Mouse (Mus musculus) forebrain, embryonic 16.5 days (tissue): ENCODE results near the gene Slc39a2. TPM values are rescaled to one million over a fixed set of nuclear protein-coding genes. Genes with fewer than 3 reads are reported as not detected.

ENCODE experiments used
- ATAC-seq: fragments of 200-750 bp; cut with Nextera tagmentation; 2 replicates; pipeline ENCODE4 v1.8.0; 2017; ENCODE audit warnings: mild to moderate bottlenecking, moderate library complexity
- H3K27ac ChIP-seq: fragments of 300-500 bp; sonication (generic); 2 replicates; pipeline ENCODE4 v1.5.1; 2014; ENCODE audit warnings: low read length, control low read depth
- H3K27me3 ChIP-seq: fragments of 300-500 bp; sonication (generic); replicated peaks from 2 replicates; pipeline ENCODE4 v1.6.1; 2014; ENCODE audit warnings: low read length; ENCODE audit not compliant: control insufficient read depth, insufficient read depth
- H3K36me3 ChIP-seq: fragments of 300-500 bp; sonication (generic); 2 replicates; pipeline ENCODE4 v1.6.1; 2014; ENCODE audit not compliant: control insufficient read depth, insufficient read depth
- H3K4me1 ChIP-seq: fragments of 300-500 bp; sonication (generic); replicated peaks from 2 replicates; pipeline ENCODE4 v1.6.1; 2014; ENCODE audit warnings: low read length; ENCODE audit not compliant: control insufficient read depth, insufficient read depth
- H3K4me2 ChIP-seq: fragments of 300-500 bp; sonication (generic); 2 replicates; pipeline ENCODE4 v1.6.1; 2014; ENCODE audit warnings: mild to moderate bottlenecking, low read length, control low read depth
- H3K4me3 ChIP-seq: fragments of 300-500 bp; sonication (generic); replicated peaks from 2 replicates; pipeline ENCODE4 v1.5.1; 2014; ENCODE audit warnings: mild to moderate bottlenecking, low read length, control low read depth
- H3K9ac ChIP-seq: fragments of 300-500 bp; sonication (generic); replicated peaks from 2 replicates; pipeline ENCODE4 v1.6.1; 2014; ENCODE audit warnings: low read depth, low read length, control low read depth
- H3K9me3 ChIP-seq: fragments of 300-500 bp; sonication (generic); 2 replicates; pipeline ENCODE4 v1.6.1; 2016; ENCODE audit warnings: low read length; ENCODE audit not compliant: control insufficient read depth
- WGBS: fragments of 180-500 bp; shearing (Covaris S2); extraction: QIAGEN DNeasy Blood & Tissue Kit; methylation state at CpG from one replicate; pipeline ENCODE4 v1.1.7; 2014; 5-methylcytosine and 5-hydroxymethylcytosine counted together
- polyA plus RNA-seq: library from polyadenylated mRNA; unstranded; fragments of >200 nt; fragmentation: Nextera tagmentation; extraction: Ambion mirVana; gene quantifications from 2 replicates; pipeline ENCODE4 v1.2.1, GENCODE M21; 2015

Gene Slc39a2
- polyA plus RNA-seq, 1 experiment from 2014 or later, result 2.6 TPM

DNA sequence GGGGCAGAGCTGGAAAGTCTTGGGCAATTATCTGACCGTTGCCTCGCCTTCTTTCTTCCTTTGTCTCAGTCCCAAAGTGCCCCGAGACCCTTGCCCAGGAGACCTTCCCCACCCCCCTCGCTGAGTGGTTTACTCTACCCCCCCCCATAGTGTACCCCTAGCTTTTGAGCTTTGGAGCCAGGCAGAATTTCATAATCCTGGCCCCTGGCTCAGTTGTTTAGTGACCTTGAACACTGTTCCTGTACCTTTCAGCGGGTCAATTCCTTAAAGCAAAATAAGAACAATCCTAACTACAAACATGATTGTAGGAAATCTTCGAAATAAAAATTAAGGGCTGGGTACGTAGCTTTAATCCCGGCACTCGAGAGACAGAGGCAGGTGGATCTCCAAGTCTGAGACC is 48.9 kb downstream of the Slc39a2 start:
- H3K27me3 ChIP-seq, result no peaks in the 10 kb centered on the region
- ATAC-seq, result no peak
- 56% methylated on average over 9 of the region's 9 CpGs for WGBS
- H3K4me3 ChIP-seq, result no peak overlapping the region
- no peaks in the 10 kb centered on the region for H3K4me1 ChIP-seq
- no peak overlapping the region for H3K9ac ChIP-seq
- no peaks in the 10 kb centered on the region for H3K36me3 ChIP-seq
- no peak overlapping the region for H3K27ac ChIP-seq
- no peaks in the 10 kb centered on the region for H3K9me3 ChIP-seq
- no peak overlapping the region for H3K4me2 ChIP-seq

GRCm38 (mm10) chr14:51942236-51942635 is 49.5 kb downstream of the Slc39a2 start:
- no peak overlapping the region for H3K9ac ChIP-seq
- ATAC-seq, result no peak
- H3K4me2 ChIP-seq, result no peak overlapping the region
- no peaks in the 10 kb centered on the region for H3K4me1 ChIP-seq
- H3K27ac ChIP-seq, result no peak overlapping the region
- no peaks in the 10 kb centered on the region for H3K36me3 ChIP-seq
- no peaks in the 10 kb centered on the region for H3K9me3 ChIP-seq
- H3K27me3 ChIP-seq, result no peaks in the 10 kb centered on the region
- 72% methylated on average over 7 of the region's 7 CpGs for WGBS
- no peak overlapping the region for H3K4me3 ChIP-seq

DNA sequence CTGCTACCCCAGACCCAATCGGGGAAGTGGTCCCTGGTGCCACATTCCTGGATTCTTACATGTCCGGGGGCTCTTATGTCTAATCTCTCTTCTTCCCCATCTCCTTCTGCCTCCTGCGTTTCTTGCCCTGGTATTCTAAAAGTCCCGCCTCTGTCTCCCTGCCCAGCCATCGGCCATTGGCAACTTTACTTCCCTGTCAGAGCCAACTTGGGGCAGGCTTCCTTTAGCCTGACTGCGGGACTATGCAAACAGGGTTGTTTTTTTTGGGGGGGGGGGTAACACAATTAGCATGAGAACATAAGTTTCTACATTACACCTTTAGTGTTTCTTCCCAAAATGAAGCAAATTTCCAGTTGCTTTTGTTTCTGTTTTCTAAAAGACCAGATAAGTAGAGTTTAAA is 50.6 kb downstream of the Slc39a2 start:
- H3K27me3 ChIP-seq, result no peaks in the 10 kb centered on the region
- no peak overlapping the region for H3K4me3 ChIP-seq
- H3K4me2 ChIP-seq, result no peak overlapping the region
- no peaks in the 10 kb centered on the region for H3K9me3 ChIP-seq
- no peaks in the 10 kb centered on the region for H3K36me3 ChIP-seq
- H3K9ac ChIP-seq, result no peak overlapping the region
- H3K4me1 ChIP-seq, result no peaks in the 10 kb centered on the region
- ATAC-seq, result no peak
- WGBS, result 84% methylated on average over 6 of the region's 6 CpGs
- no peak overlapping the region for H3K27ac ChIP-seq

Other genes with a start within 250 kb of the Slc39a2 start
- gene Gm17079, start 197.4 kb upstream of the Slc39a2 start, polyA plus RNA-seq, result not detected in 2 replicates
- not detected in 2 replicates for gene Gm5800, start 175.7 kb upstream of the Slc39a2 start, polyA plus RNA-seq
- not detected in 2 replicates for gene Ang4, start 119.3 kb upstream of the Slc39a2 start, polyA plus RNA-seq
- gene AY358078, start 92.8 kb upstream of the Slc39a2 start, polyA plus RNA-seq, result not detected in 2 replicates
- not detected in 2 replicates for gene Ear6, start 39.2 kb upstream of the Slc39a2 start, polyA plus RNA-seq
- gene Mettl17, start 8.0 kb upstream of the Slc39a2 start, polyA plus RNA-seq, result 69.0 and 94.7 TPM in 2 replicates
- 169 and 179 TPM in 2 replicates for gene Ndrg2, start 21.3 kb downstream of the Slc39a2 start, polyA plus RNA-seq
- gene Tppp2, start 25.5 kb downstream of the Slc39a2 start, polyA plus RNA-seq, result not detected in 2 replicates
- gene Rnase13, start 29.9 kb downstream of the Slc39a2 start, polyA plus RNA-seq, result not detected in 2 replicates
- gene Arhgef40, start 91.8 kb downstream of the Slc39a2 start, polyA plus RNA-seq, result 58.5 and 70.4 TPM in 2 replicates
- 0.67 and 0.81 TPM in 2 replicates for gene Tmem253, start 122.8 kb downstream of the Slc39a2 start, polyA plus RNA-seq
- gene Zfp219, start 127.8 kb downstream of the Slc39a2 start, polyA plus RNA-seq, result 28.6 and 32.2 TPM in 2 replicates
- gene Olfr221, start 149.6 kb downstream of the Slc39a2 start, polyA plus RNA-seq, result not detected in 2 replicates
- 655 and 693 TPM in 2 replicates for gene Hnrnpc, start 211.1 kb downstream of the Slc39a2 start, polyA plus RNA-seq
- gene Rpgrip1, start 217.8 kb downstream of the Slc39a2 start, polyA plus RNA-seq, result 48.2 and 54.5 TPM in 2 replicates